Mouse (Mus musculus) kidney, postnatal 36 days (tissue): ENCODE results near the gene Chrna4.

Experiments used
- DNase-seq, 2 experiments: peaks; one replicate each; pipeline ENCODE4 v3.0.0; 2021 to 2022; ENCODE audit warnings: mixed read lengths in 2 of 2

Gene Chrna4

DNA sequence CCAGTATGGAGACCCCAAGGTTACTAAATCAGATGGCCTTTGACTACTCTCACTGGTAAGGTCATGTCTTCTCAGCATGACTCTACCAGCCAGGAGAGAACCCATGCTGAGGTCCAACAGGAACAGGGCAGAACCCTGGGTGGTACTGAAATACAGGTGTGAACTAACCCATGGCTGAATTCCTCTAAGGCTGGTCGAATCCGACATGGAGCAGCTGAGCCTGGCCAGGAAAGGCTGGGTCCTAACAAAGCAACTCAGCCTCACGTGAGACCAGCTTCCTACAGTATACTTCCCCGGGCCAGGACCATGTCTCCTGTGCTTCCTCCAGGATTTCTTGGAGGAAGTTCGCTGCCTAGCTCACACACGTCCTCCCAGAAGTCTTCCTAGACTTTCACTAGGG is 6.8 kb downstream of the Chrna4 start:
- DNase-seq = no peak

DNA sequence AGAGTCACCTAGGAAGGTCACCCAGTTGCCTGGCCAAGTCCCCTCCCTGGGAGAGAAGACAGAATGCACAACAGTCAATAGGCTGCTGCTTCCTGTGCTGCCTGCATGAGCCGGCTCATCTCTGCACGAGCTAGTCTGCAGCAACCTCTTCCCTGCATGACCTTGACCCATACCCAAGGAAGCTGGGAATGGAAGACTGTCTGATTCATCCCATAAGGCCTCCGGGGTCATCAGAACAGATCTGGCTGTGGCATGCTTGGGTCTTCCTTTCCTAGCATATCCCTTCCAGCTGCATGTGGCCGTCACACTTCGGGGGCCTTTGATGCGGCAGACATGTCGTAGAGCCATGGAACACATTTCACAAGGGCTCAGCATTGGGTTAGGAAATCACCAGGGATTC is 8.2 kb downstream of the Chrna4 start:
- DNase-seq = no peak

- no peak for DNase-seq
These were observed 10.0 kb downstream of the Chrna4 start for GRCm38 (mm10) chr2:181033310-181033709.

DNA sequence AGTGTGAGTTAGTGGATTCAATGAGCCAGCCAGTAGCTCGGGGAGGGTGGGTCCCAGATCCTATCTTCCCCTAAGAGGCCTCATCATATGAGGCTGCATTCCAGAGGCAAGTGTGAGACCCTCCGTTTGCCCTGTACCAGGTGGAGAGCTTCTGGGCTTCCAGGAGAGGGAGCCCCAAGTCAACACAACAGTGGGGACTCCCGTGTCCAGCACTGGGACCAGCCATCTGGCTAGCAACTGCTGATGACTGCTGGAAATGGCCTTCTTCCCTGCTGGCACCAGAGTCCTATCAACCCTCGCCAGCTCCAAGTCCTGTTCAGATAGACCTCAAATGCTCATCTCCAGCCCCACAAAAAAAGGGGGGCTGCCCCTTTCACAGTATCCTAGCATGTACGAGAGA is 10.9 kb downstream of the Chrna4 start:
- peak in 1 of 2 experiments; percentile 51 for DNase-seq

DNA sequence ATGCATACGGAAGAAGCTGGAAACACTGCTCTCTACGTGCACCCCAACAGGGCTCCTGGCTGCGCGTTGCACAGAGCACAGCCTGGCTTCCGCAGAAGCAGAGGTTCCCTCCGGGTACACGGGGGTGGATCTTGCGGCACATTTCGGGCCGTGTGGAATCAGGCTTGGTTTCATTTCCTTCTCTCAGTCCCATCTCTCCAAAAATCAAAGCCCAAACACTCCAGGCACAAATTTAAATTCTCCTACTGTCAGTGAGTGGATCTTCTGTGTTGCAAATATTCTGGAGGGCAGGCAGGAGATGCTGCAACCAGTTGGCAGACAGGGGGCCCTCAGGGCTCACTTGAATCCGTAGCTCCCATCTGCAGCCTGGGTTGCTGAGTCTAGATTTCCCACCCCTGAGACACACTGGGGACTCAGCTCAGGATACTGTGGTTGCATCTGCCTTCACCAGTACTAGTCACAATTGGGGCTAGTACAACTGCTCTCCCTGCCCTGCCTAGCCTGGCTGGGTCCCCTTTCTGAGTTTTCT is 11.9 kb downstream of the Chrna4 start:
- DNase-seq = no peak

GRCm38 (mm10) chr2:181008339-181008738 is 35.0 kb downstream of the Chrna4 start:
- no peak for DNase-seq

GRCm38 (mm10) chr2:181007054-181007453 is 36.3 kb downstream of the Chrna4 start:
- peak; percentile 14 to 25 for DNase-seq

GRCm38 (mm10) chr2:180996905-180997304 is 46.4 kb downstream of the Chrna4 start:
- no peak for DNase-seq

GRCm38 (mm10) chr2:180996436-180996835 is 46.9 kb downstream of the Chrna4 start:
- DNase-seq = peak; percentile 36 to 52

DNA sequence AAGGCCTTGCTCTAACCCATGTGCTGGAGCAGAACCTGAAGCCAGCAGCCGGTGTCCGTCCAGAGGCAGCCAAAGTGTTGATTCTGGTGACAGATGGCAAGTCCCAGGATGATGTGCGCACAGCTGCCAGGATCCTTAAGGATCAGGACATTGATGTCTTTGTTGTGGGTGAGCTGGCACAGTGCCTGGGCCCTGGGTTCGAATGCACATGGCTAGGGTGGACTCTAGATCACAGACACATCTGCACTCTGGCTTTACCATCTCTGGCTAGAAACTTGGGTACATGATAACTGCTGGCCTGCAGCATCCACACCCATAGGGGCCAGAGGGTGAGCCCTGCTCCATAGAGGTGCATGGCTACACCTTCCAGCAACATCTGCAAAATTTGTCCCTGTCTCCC is 47.9 kb downstream of the Chrna4 start:
- no peak for DNase-seq

GRCm38 (mm10) chr2:180994360-180994759 is 49.0 kb downstream of the Chrna4 start:
- DNase-seq = no peak

DNA sequence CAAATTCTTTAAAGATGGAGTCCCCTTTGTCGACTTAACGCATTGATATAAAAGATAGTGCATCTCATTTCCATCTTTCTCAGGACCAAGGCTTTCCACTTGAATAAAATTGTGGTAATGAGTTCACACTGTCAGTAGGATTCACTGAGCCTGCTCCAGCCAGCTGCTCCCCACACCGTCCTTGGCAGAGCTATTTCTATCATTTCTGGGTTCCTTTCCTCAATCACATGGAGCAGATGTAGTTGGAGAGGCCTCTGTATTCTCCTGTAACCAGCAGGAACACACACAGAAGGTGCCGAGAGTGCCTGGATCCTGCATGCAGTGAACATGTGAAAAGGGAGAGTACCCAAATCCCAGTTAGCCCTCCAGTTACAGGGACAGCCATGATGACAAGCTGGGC is 53.0 kb downstream of the Chrna4 start:
- no peak for DNase-seq

DNA sequence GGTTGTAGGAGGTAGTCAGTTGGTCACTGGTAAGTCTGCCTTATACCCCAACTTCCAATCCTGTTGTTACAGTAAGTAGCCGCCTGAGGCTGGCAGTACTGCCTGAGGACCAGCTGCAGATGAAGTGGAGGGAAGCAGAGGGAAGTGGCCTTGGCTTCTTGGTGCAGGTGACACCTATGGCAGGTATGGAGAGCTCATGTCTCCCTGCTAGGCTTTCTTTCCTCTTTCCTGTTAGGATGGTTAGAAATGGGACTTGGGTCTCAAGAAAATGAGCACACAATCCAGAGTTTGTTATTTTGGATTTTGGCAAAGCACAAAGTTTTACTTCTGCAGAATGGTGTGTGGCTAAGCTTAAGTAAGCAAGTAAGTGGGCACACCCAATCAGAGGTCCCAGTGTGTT is 54.4 kb downstream of the Chrna4 start:
- no peak for DNase-seq

DNA sequence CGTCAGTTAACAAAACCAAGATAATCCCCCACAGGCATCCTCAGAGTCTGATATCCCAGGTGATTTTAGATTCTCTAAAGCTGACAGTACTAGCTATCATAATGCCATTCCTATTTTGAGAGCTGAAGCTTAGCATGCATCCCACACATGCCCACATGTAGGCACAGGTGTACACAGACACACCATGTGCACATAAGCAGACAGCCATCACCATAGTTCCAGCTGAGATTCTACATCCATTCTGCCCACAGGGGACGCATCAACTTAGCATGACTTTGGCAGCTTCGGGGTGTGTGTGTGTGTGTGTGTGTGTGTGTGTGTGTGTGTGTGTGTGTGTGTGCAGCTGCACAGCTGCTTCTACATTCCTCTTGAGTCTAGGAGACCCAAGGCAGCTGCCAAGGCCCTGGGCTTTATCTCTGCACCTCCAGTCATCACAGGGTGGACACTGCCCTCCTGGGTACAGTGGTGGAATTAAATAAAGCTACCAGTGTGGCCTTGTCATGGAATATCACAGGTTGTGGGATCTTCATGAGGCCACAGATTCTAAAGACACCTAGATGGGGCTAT is 54.9 kb downstream of the Chrna4 start:
- DNase-seq = no peak

DNA sequence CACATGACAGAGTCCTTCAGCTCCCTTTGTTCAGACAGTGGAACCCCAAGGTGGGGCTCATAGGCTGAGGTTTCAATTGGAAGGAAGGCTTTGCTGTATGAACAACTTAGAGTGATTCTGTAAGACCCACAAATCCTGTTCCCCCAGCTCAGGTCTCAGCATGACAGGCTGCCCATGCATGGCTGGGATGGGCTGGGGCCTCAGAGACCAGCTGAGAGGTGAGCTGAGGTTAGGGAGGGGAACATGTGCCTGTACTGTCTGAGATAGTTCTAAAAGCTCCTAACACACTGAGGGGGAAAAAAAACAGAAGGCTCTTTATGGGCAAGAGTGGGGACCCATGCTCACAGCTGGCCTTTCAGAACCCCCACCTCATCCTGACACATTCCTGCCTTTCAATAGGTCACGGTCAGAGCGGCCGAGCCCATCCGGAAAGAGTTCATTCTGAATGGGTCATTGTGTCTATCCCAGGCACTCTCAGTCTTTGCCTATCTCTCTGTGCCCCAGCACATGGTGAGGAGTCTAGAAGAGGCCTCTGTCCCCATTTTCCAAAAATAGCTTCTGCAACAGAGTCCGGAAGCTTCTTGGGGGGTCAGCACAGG is 55.8 kb downstream of the Chrna4 start:
- DNase-seq = no peak

GRCm38 (mm10) chr2:180987001-180987400 is 56.3 kb downstream of the Chrna4 start:
- DNase-seq = no peak

DNA sequence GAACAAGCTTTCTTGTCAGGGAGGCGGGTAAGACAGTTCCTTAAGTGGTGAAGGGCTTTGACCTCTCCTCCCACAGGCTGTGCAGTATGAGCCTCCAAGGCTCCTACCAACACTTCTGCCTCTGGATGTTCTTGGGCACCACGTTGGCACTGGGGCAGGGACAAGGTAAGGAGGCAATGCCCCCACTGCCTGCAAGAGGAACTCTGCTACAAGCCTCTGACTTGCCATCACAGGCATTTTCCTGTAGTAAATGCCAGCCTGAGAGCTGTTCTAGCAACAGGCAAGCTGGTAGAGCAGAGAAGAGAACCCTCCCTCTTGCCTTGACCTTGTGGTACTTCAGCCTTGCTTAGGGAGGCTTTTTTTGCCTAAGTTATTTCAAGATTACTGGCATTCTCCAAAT is 56.9 kb downstream of the Chrna4 start, which contains the start of gene Col20a1:
Gene Col20a1 (plus strand): TSS at position 87 of the 400 bp plus-strand sequence.
- no peak for DNase-seq

- no peak for DNase-seq
These were observed 57.7 kb downstream of the Chrna4 start for GRCm38 (mm10) chr2:180985635-180986034.

- peak; percentile 73 to 81 for DNase-seq
These were observed 62.2 kb downstream of the Chrna4 start for GRCm38 (mm10) chr2:180981133-180981532.
